Mouse (Mus musculus) cerebellum, postnatal 25 days (tissue): ENCODE measurements at regions not wholly inside any gene's neighbourhood (a gene's known extent, or its start where the extent isn't known, plus 50 kb on each side); places are given as distances from the start of the nearest gene placed in this dataset.

ENCODE experiments used
- DNase-seq, 2 experiments: peaks; one replicate each; pipeline ENCODE4 v3.0.0; 2021; ENCODE audit warnings: mixed read lengths in 2 of 2

GRCm38 (mm10) chrX:39189417-39189816, 156.7 kb upstream of the Cypt15 start:
- DNase-seq = no peak

- DNase-seq = peak in 1 of 2 experiments; percentile 2
These were observed 116.4 kb upstream of the Cypt15 start for GRCm38 (mm10) chrX:39229683-39230082.

GRCm38 (mm10) chrX:39250148-39250725, 95.8 kb upstream of the Cypt15 start:
- DNase-seq = no peak
